Mouse (Mus musculus) MEL (cell line): Measurements from ENCODE around the gene Fbln1. TPM values are rescaled to one million over a fixed set of nuclear protein-coding genes. Genes with fewer than 3 reads are reported as not detected.
"Not testable (repeated sequence)": the region's sequence is repeated elsewhere in the genome, so short reads cannot be mapped to it uniquely, and the experiment has no call there.

Source experiments
- DNase-seq: peaks from one replicate; pipeline ENCODE4 v3.0.0; 2011; ENCODE audit warnings: low read depth, low spot score
- H3K27ac ChIP-seq: 2 replicates; pipeline ENCODE4 v1.5.1; 2012; ENCODE audit warnings: low read depth, mild to moderate bottlenecking, control low read depth, low read length, moderate library complexity; ENCODE audit not compliant: control insufficient read depth
- H3K27me3 ChIP-seq, 2 experiments: fragments of 150-350 bp in 1 of 2; sonication (generic) in 1 of 2; 2 replicates each; pipeline ENCODE4 v1.6.1; 2012; ENCODE audit warnings: low read length in 2 of 2, mild to moderate bottlenecking in 2 of 2, improper control_type of control experiment in 1 of 2, moderate library complexity in 1 of 2; ENCODE audit not compliant: insufficient read depth in 2 of 2, control insufficient read depth in 1 of 2
- H3K36me3 ChIP-seq, 2 experiments: 2 replicates each; pipeline ENCODE4 v1.6.1; 2012 to 2014; ENCODE audit warnings: low read length in 2 of 2, improper control_type of control experiment in 1 of 2, inconsistent platforms in 1 of 2, mild to moderate bottlenecking in 1 of 2; ENCODE audit not compliant: insufficient read depth in 2 of 2, control insufficient read depth in 1 of 2
- H3K4me1 ChIP-seq, 2 experiments: fragments of 150-350 bp in 1 of 2; sonication (generic) in 1 of 2; 2 replicates each; pipeline ENCODE4 v1.6.1; 2012; ENCODE audit warnings: low read length in 2 of 2, improper control_type of control experiment in 1 of 2, mild to moderate bottlenecking in 1 of 2; ENCODE audit not compliant: insufficient read depth in 2 of 2, control insufficient read depth in 1 of 2
- H3K4me3 ChIP-seq, 2 experiments: fragments of 150-350 bp in 1 of 2; sonication (generic) in 1 of 2; 2 replicates each; pipeline ENCODE4 v1.5.1; 2012; ENCODE audit warnings: low read depth in 2 of 2, low read length in 2 of 2, mild to moderate bottlenecking in 2 of 2, moderate library complexity in 2 of 2, control low read depth in 1 of 2, improper control_type of control experiment in 1 of 2; ENCODE audit not compliant: control insufficient read depth in 1 of 2, insufficient read depth in 1 of 2
- H3K79me2 ChIP-seq: 2 replicates; pipeline ENCODE4 v1.6.1; 2012; ENCODE audit warnings: mild to moderate bottlenecking, low read length, moderate library complexity; ENCODE audit not compliant: control insufficient read depth, poor library complexity, insufficient read depth
- H3K9ac ChIP-seq: 2 replicates; pipeline ENCODE4 v1.6.1; 2012; ENCODE audit warnings: low read depth, mild to moderate bottlenecking, control low read depth, low read length, moderate library complexity; ENCODE audit not compliant: control insufficient read depth, poor library complexity, severe bottlenecking
- H3K9me3 ChIP-seq: fragments of 150-350 bp; sonication (generic); replicated peaks from 2 replicates; pipeline ENCODE4 v1.6.1; 2012; ENCODE audit warnings: mild to moderate bottlenecking, low read length, improper control_type of control experiment, moderate library complexity; ENCODE audit not compliant: insufficient read depth
- BHLHE40 ChIP-seq: IDR thresholded peaks from 2 replicates; pipeline ENCODE4 v1.6.1; 2012; ENCODE audit warnings: low read depth, mild to moderate bottlenecking, inconsistent platforms, low read length, improper control_type of control experiment, borderline replicate concordance
- CTCF ChIP-seq, 3 experiments: IDR thresholded peaks in 2 of 3; conservative IDR thresholded peaks in 1 of 3; 2 replicates each; pipeline ENCODE4 v1.5.1; 2011 to 2012; ENCODE audit warnings: low read length in 3 of 3, low read depth in 2 of 3, mild to moderate bottlenecking in 2 of 3, improper control_type of control experiment in 1 of 3, inconsistent platforms in 1 of 3, mixed read lengths in 1 of 3, moderate library complexity in 1 of 3; ENCODE audit not compliant: control insufficient read depth in 1 of 3, insufficient read depth in 1 of 3, poor library complexity in 1 of 3, severe bottlenecking in 1 of 3
- E2F4 ChIP-seq: IDR thresholded peaks from 2 replicates; pipeline ENCODE4 v1.6.1; 2011; ENCODE audit warnings: low read depth, low read length, improper control_type of control experiment, borderline replicate concordance
- ELF1 ChIP-seq: IDR thresholded peaks from 2 replicates; pipeline ENCODE4 v1.6.1; 2014; ENCODE audit warnings: low read depth, mild to moderate bottlenecking, inconsistent platforms, low read length, improper control_type of control experiment, moderate library complexity
- GABPA ChIP-seq: IDR thresholded peaks from 2 replicates; pipeline ENCODE4 v1.6.1; 2012; ENCODE audit warnings: low read depth, mild to moderate bottlenecking, inconsistent platforms, low read length, improper control_type of control experiment, moderate library complexity
- JUND ChIP-seq: IDR thresholded peaks from 2 replicates; pipeline ENCODE4 v1.6.1; 2011; ENCODE audit warnings: low read depth, mild to moderate bottlenecking, improper control_type of control experiment, low read length
- KAT2A ChIP-seq: conservative IDR thresholded peaks from 2 replicates; pipeline ENCODE4 v1.6.1; 2012; ENCODE audit warnings: low read depth, low read length, improper control_type of control experiment, inconsistent platforms
- MAFK ChIP-seq: IDR thresholded peaks from 2 replicates; pipeline ENCODE4 v1.6.1; 2011; ENCODE audit warnings: low read depth, mild to moderate bottlenecking, low read length, improper control_type of control experiment, borderline replicate concordance
- MAX ChIP-seq: IDR thresholded peaks from 2 replicates; pipeline ENCODE4 v1.6.1; 2011; ENCODE audit warnings: low read length, improper control_type of control experiment
- MXI1 ChIP-seq: IDR thresholded peaks from 2 replicates; pipeline ENCODE4 v1.6.1; 2011; ENCODE audit warnings: mild to moderate bottlenecking, low read depth, low read length, improper control_type of control experiment
- NRF1 ChIP-seq: IDR thresholded peaks from 2 replicates; pipeline ENCODE4 v1.6.1; 2014; ENCODE audit warnings: low read depth, mild to moderate bottlenecking, inconsistent platforms, low read length, improper control_type of control experiment, moderate library complexity; ENCODE audit not compliant: poor library complexity, insufficient read depth, severe bottlenecking
- POLR2AphosphoS2 ChIP-seq: IDR thresholded peaks from 2 replicates; pipeline ENCODE4 v1.6.1; 2011; ENCODE audit warnings: low read length, improper control_type of control experiment
- RCOR1 ChIP-seq: IDR thresholded peaks from 2 replicates; pipeline ENCODE4 v1.6.1; 2012; ENCODE audit warnings: low read depth, mild to moderate bottlenecking, inconsistent platforms, low read length, improper control_type of control experiment
- TAL1 ChIP-seq: IDR thresholded peaks from 2 replicates; pipeline ENCODE4 v1.6.1; 2012; ENCODE audit warnings: mild to moderate bottlenecking, inconsistent platforms, low read length, moderate library complexity, mixed read lengths
- TBP ChIP-seq: IDR thresholded peaks from 2 replicates; pipeline ENCODE4 v1.8.0; 2011; ENCODE audit warnings: low read depth, low read length, improper control_type of control experiment
- TCF12 ChIP-seq: IDR thresholded peaks from 2 replicates; pipeline ENCODE4 v1.6.1; 2014; ENCODE audit warnings: low read depth, mild to moderate bottlenecking, inconsistent platforms, low read length, improper control_type of control experiment, moderate library complexity
- UBTF ChIP-seq: IDR thresholded peaks from 2 replicates; pipeline ENCODE4 v1.6.1; 2012; ENCODE audit warnings: low read depth, mild to moderate bottlenecking, inconsistent platforms, low read length, improper control_type of control experiment, moderate library complexity, borderline replicate concordance; ENCODE audit not compliant: insufficient read depth
- USF1 ChIP-seq: IDR thresholded peaks from 2 replicates; pipeline ENCODE4 v1.6.1; 2014; ENCODE audit warnings: low read depth, mild to moderate bottlenecking, inconsistent platforms, low read length, improper control_type of control experiment, moderate library complexity
- ZC3H11A ChIP-seq: IDR thresholded peaks from 2 replicates; pipeline ENCODE4 v1.6.1; 2012; ENCODE audit warnings: low read depth, mild to moderate bottlenecking, inconsistent platforms, low read length, improper control_type of control experiment
- ZMIZ1 ChIP-seq: IDR thresholded peaks from 2 replicates; pipeline ENCODE4 v1.6.1; 2012; ENCODE audit warnings: low read depth, mild to moderate bottlenecking, inconsistent platforms, low read length, improper control_type of control experiment, moderate library complexity
- ZNF384 ChIP-seq: IDR thresholded peaks from 2 replicates; pipeline ENCODE4 v1.6.1; 2012; ENCODE audit warnings: low read depth, mild to moderate bottlenecking, inconsistent platforms, low read length, improper control_type of control experiment
- polyA plus RNA-seq, 2 experiments: library from polyadenylated mRNA; stranded (reverse) in 1 of 2; unstranded in 1 of 2; fragments of >175 nt in 1 of 2; fragments of >200 nt in 1 of 2; gene quantifications; 2 replicates each; pipeline versions ENCODE4 v1.2.1 to v1.2.4; 2012; ENCODE audit warnings: low replicate concordance in 2 of 2, low read depth in 1 of 2; ENCODE audit not compliant: insufficient read length in 2 of 2, insufficient read depth in 1 of 2, missing spikeins in 1 of 2
- total RNA-seq: library from RNA; depleted of rRNA; stranded (reverse); fragments of 300-350 nt; gene quantifications from 2 replicates; pipeline ENCODE4 v1.2.3, GENCODE M21; 2012

The Fbln1 gene
- total and polyA plus RNA-seq, 3 experiments: not detected

DNA sequence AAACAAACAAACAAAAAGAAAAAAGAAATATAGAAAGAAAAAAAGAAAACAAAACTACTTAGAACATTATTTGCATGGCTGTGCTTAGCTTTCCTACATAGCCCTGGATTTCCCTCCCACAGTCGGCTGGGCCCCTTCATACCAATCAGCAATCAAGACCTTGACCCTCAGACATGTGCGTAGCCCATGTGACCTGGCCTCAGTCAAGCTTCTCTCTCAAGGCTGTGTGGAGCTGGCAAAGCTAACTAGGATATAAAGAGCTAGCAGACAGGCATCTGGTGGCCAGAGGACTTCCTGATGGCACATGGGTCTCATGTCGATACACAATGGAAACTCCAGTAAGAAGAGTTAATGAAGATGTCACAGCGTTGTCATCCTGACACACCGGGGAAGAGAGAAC, 123.3 kb downstream of the Fbln1 start:
- no peak for DNase-seq
- H3K9ac ChIP-seq: no peak overlapping the region
- no peaks in the 10 kb centered on the region for H3K36me3 ChIP-seq
- no peak overlapping the region for H3K27ac ChIP-seq
- H3K79me2 ChIP-seq: no peaks in the 10 kb centered on the region
- H3K9me3 ChIP-seq: no peaks in the 10 kb centered on the region
- H3K27me3 ChIP-seq: no peaks in the 10 kb centered on the region
- TF ChIP-seq USF1: no peak
- no peak for TF ChIP-seq ZNF384
- no peak for TF ChIP-seq NRF1
- no peak for TF ChIP-seq MAFK
- no peak for TF ChIP-seq CTCF (IDR thresholded peaks at IDR 0.05 in 2 of 3, conservative IDR thresholded peaks at IDR 0.05 in 1 of 3; ENCODE audit: control insufficient read depth in 1 of 3, insufficient read depth in 1 of 3, low read depth in 2 of 3, low read length in 3 of 3, poor library complexity in 1 of 3, severe bottlenecking in 1 of 3)
- no peak for TF ChIP-seq UBTF
- TF ChIP-seq GABPA: no peak
- TF ChIP-seq MAX: no peak
- no peak for TF ChIP-seq RCOR1
- no peak for TF ChIP-seq TCF12
- TF ChIP-seq TAL1: no peak
- TF ChIP-seq E2F4: no peak
- TF ChIP-seq POLR2AphosphoS2: no peak
- no peak for TF ChIP-seq KAT2A
- no peak overlapping the region for H3K4me3 ChIP-seq
- H3K4me1 ChIP-seq: peaks cover 0 to 3% of the 10 kb centered on the region in 2 experiments; a peak in 1 of 4 replicates

DNA sequence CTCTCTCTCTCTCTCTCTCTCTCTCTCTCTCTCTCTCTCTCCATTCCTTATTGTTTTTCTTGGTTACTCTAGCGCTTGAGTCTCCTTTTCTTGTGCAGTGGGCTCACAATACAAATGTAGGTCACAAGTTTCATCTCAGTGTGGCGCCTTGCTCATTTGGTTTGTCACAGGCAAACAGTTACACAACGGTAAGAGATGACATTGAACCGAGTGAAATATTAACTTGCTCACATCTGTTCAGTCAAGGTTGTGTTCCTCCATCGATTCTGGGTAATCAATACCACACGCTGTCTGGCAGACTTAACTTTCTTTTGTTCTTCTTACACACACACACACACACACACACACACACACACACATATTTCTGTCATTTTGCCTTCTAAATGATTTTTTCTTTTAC, 124.3 kb downstream of the Fbln1 start:
- Histone ChIP-seq H3K9ac (no peak overlapping the region), H3K27me3 (no peaks in the 10 kb centered on the region), H3K36me3 (no peaks in the 10 kb centered on the region), H3K27ac (no peak overlapping the region), H3K4me1 (peaks cover 0 to 3% of the 10 kb centered on the region in 2 experiments; a peak in 1 of 4 replicates), H3K79me2 (no peaks in the 10 kb centered on the region), H3K9me3 (no peaks in the 10 kb centered on the region), H3K4me3 (no peak overlapping the region)
- TF ChIP-seq ELF1: no peak
- no peak for TF ChIP-seq ZMIZ1
- no peak for TF ChIP-seq ZC3H11A
- no peak for TF ChIP-seq TBP
- TF ChIP-seq MXI1: no peak
- TF ChIP-seq NRF1: no peak
- no peak for TF ChIP-seq BHLHE40
- TF ChIP-seq UBTF: no peak
- TF ChIP-seq CTCF (IDR thresholded peaks at IDR 0.05 in 2 of 3, conservative IDR thresholded peaks at IDR 0.05 in 1 of 3; ENCODE audit: control insufficient read depth in 1 of 3, insufficient read depth in 1 of 3, low read depth in 2 of 3, low read length in 3 of 3, poor library complexity in 1 of 3, severe bottlenecking in 1 of 3): no peak
- no peak for TF ChIP-seq JUND
- no peak for DNase-seq

DNA sequence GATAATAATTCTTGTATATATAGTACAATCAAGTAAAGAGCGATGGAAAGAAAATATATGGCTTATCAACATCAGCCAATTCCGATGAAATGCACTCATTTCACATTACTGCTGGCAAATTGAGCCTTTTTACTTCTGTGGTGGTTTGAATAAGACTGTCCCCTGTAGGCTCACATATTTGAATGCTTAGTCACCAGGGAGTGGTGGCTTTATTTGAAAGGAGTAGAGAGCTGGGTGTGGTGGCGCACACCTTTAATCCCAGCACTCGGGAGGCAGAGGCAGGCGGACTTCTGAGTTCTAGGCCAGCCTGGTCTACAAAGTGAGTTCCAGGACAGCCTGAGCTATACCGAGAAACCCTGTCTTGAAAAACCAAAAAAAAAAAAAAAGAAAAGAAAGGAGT, 127.8 kb downstream of the Fbln1 start:
- not testable (repeated sequence) for H3K4me1 ChIP-seq, H3K36me3 ChIP-seq, DNase-seq, H3K27ac ChIP-seq, H3K9ac ChIP-seq, H3K27me3 ChIP-seq, H3K4me3 ChIP-seq, H3K9me3 ChIP-seq
- H3K79me2 ChIP-seq: peaks cover 11% of the 10 kb centered on the region
